Mouse (Mus musculus) right cerebral cortex, postnatal 4 days (tissue): ENCODE data around the gene Eif4e2.

Experiments used
- DNase-seq: peaks from one replicate; pipeline ENCODE4 v3.0.0-alpha.2; 2022

The Eif4e2 gene

GRCm38 (mm10) chr1:87203779-87204178 lies 9.9 kb upstream of the Eif4e2 start:
- no peak for DNase-seq

- no peak for DNase-seq
Measured at GRCm38 (mm10) chr1:87204465-87204864, 9.2 kb upstream of the Eif4e2 start, which contains the start of gene Chrng. Chrng (plus strand) TSS chr1:87204657.

- DNase-seq, result no peak
Measured at GRCm38 (mm10) chr1:87205038-87205437, 8.7 kb upstream of the Eif4e2 start.

- no peak for DNase-seq
Measured at GRCm38 (mm10) chr1:87205502-87205901, 8.2 kb upstream of the Eif4e2 start.

- DNase-seq, result no peak
Measured at GRCm38 (mm10) chr1:87206339-87206738, 7.4 kb upstream of the Eif4e2 start.

GRCm38 (mm10) chr1:87211431-87211830 lies 2.3 kb upstream of the Eif4e2 start:
- DNase-seq, result no peak

- no peak for DNase-seq
Measured at GRCm38 (mm10) chr1:87214748-87215147, 1.0 kb downstream of the Eif4e2 start.

GRCm38 (mm10) chr1:87217938-87218337 lies 4.2 kb downstream of the Eif4e2 start:
- no peak for DNase-seq

GRCm38 (mm10) chr1:87225739-87226138 lies 12.0 kb downstream of the Eif4e2 start:
- no peak for DNase-seq

- DNase-seq, result no peak
Measured at GRCm38 (mm10) chr1:87226409-87227159, 12.9 kb downstream of the Eif4e2 start.

- no peak for DNase-seq
Measured at GRCm38 (mm10) chr1:87227160-87227550, 13.4 kb downstream of the Eif4e2 start.

- no peak for DNase-seq
Measured at GRCm38 (mm10) chr1:87230606-87231005, 16.9 kb downstream of the Eif4e2 start.

GRCm38 (mm10) chr1:87232197-87232596 lies 18.5 kb downstream of the Eif4e2 start:
- DNase-seq, result no peak

- DNase-seq, result no peak
Measured at GRCm38 (mm10) chr1:87239056-87239455, 25.3 kb downstream of the Eif4e2 start.

GRCm38 (mm10) chr1:87243021-87243420 lies 29.3 kb downstream of the Eif4e2 start:
- DNase-seq, result no peak

- no peak for DNase-seq
Measured at GRCm38 (mm10) chr1:87245430-87245829, 31.7 kb downstream of the Eif4e2 start.

GRCm38 (mm10) chr1:87245929-87246815 lies 32.5 kb downstream of the Eif4e2 start:
- peak; percentile 80 for DNase-seq

- no peak for DNase-seq
Measured at GRCm38 (mm10) chr1:87252040-87252609, 38.4 kb downstream of the Eif4e2 start.

- DNase-seq, result no peak
Measured at GRCm38 (mm10) chr1:87255173-87255572, 41.5 kb downstream of the Eif4e2 start.

GRCm38 (mm10) chr1:87257691-87258090 lies 44.0 kb downstream of the Eif4e2 start:
- no peak for DNase-seq

GRCm38 (mm10) chr1:87258484-87258883 lies 44.8 kb downstream of the Eif4e2 start:
- DNase-seq, result peak; percentile 9

- DNase-seq, result no peak
Measured at GRCm38 (mm10) chr1:87259316-87259715, 45.6 kb downstream of the Eif4e2 start.

- DNase-seq, result no peak
Measured at GRCm38 (mm10) chr1:87263257-87263656, 49.5 kb downstream of the Eif4e2 start.

- DNase-seq, result peak; percentile 13
Measured at GRCm38 (mm10) chr1:87263796-87264133, 50.1 kb downstream of the Eif4e2 start.
